Mouse (Mus musculus) midbrain, embryonic 13.5 days (tissue): ENCODE data around the gene AI837181. TPM values are rescaled to one million over a fixed set of nuclear protein-coding genes. Genes with fewer than 3 reads are reported as not detected.
A peak's percentile ranks its signal among the peaks of the same experiment; 100 is the strongest.
"Not testable (repeated sequence)": the region's sequence is repeated elsewhere in the genome, so short reads cannot be mapped to it uniquely, and the experiment has no call there.

ENCODE experiments used
- ATAC-seq: fragments of 200-750 bp; cut with Nextera tagmentation; 2 replicates; pipeline ENCODE4 v1.8.0; 2017; ENCODE audit warnings: mild to moderate bottlenecking, moderate TSS enrichment, moderate library complexity
- H3K27ac ChIP-seq: fragments of 300-500 bp; sonication (generic); 2 replicates; pipeline ENCODE4 v1.5.1; 2015; ENCODE audit warnings: inconsistent platforms, mild to moderate bottlenecking, moderate library complexity
- H3K27me3 ChIP-seq: fragments of 300-500 bp; sonication (generic); 2 replicates; pipeline ENCODE4 v1.6.1; 2015; ENCODE audit warnings: mild to moderate bottlenecking, inconsistent platforms
- H3K36me3 ChIP-seq: fragments of 300-500 bp; sonication (generic); 2 replicates; pipeline ENCODE4 v1.6.1; 2015; ENCODE audit warnings: mild to moderate bottlenecking, inconsistent platforms
- H3K4me1 ChIP-seq: fragments of 300-500 bp; sonication (generic); replicated peaks from 2 replicates; pipeline ENCODE4 v1.6.1; 2015; ENCODE audit warnings: inconsistent platforms
- H3K4me2 ChIP-seq: fragments of 300-500 bp; sonication (generic); replicated peaks from 2 replicates; pipeline ENCODE4 v1.6.1; 2015; ENCODE audit warnings: moderate library complexity, mild to moderate bottlenecking, inconsistent platforms
- H3K4me3 ChIP-seq: fragments of 300-500 bp; sonication (generic); replicated peaks from 2 replicates; pipeline ENCODE4 v1.5.1; 2015; ENCODE audit warnings: mild to moderate bottlenecking, inconsistent platforms
- H3K9ac ChIP-seq: fragments of 300-500 bp; sonication (generic); replicated peaks from 2 replicates; pipeline ENCODE4 v1.6.1; 2015; ENCODE audit warnings: mild to moderate bottlenecking, inconsistent platforms
- H3K9me3 ChIP-seq: fragments of 300-500 bp; sonication (generic); 2 replicates; pipeline ENCODE4 v1.6.1; 2016; ENCODE audit warnings: mild to moderate bottlenecking, inconsistent platforms
- WGBS: fragments of 180-500 bp; shearing (Covaris S2); methylation state at CpG from one replicate; pipeline ENCODE4 v1.1.7; 2015; 5-methylcytosine and 5-hydroxymethylcytosine counted together
- polyA plus RNA-seq: library from polyadenylated mRNA; unstranded; fragments of >200 nt; fragmentation: Nextera tagmentation; extraction: Ambion mirVana; gene quantifications from 2 replicates; pipeline ENCODE4 v1.2.1, GENCODE M21; 2015

Gene AI837181
- polyA plus RNA-seq, 1 experiment from 2014 or later, result 60.3 TPM

DNA sequence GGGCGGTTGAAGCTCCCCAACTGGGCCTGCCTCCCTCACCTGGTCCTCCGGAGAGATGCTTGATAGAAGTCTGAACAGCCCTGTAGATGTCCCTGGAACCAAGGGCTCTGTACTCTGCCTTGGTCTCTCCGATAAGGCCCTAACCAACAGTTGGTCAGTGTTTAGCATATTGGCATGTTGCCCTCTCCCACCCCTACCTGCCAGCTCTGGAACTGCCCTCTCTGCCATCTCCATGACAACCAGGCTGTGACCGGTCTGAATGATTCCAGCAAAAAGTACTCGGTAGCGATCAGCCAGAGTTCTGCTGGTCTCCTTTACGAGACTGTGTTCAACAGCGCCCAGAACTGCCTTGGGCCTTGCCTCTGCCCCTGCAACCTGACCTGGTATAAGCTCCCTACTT, 22.7 kb upstream of the AI837181 start, which contains the start of gene Tsga10ip:
Gene Tsga10ip, minus strand, starts transcription at position 234 of the 400 bp plus-strand sequence.
- WGBS, result 77% methylated on average over 8 of the region's 8 CpGs
- Histone ChIP-seq H3K27me3 (no peaks in the 10 kb centered on the region), H3K9me3 (no peaks in the 10 kb centered on the region), H3K4me1 (peaks cover 10% of the 10 kb centered on the region), H3K9ac (no peak within 1 kb of the TSS), H3K4me3 (no peak within 1 kb of the TSS), H3K27ac (no peak within 1 kb of the TSS), H3K4me2 (no peak within 1 kb of the TSS), H3K36me3 (no peaks in the 10 kb centered on the region)
- no peak for ATAC-seq

DNA sequence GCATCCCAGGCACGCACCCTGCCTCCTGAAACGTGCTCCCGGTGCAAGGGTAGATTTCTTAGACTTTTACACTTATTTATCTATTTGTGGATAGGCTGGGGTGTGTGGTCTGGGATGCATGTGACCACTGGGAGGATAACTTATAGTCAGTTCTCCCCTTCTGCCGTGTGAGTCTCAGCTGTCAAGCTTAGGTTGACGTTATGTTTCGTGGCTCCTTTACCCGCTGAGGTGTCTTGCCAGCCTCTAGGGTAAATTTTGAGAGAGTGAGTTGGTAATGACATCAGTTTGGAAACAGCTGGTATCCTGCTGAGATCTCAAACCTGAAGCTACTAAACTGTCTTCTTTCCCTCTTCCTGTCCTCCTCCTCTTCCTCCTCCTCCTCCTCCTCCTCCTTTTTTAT, 19.0 kb upstream of the AI837181 start:
- ATAC-seq, result no peak
- WGBS, result 31% methylated on average over 7 of the region's 7 CpGs
- H3K4me2 ChIP-seq, result peak overlapping the region; percentile 58
- H3K4me1 ChIP-seq, result peaks cover 21% of the 10 kb centered on the region
- peak overlapping the region; percentile 65 for H3K27ac ChIP-seq
- no peaks in the 10 kb centered on the region for H3K27me3 ChIP-seq
- H3K9ac ChIP-seq, result peak overlapping the region; percentile 58
- H3K36me3 ChIP-seq, result no peaks in the 10 kb centered on the region
- H3K4me3 ChIP-seq, result peak overlapping the region; percentile 38
- H3K9me3 ChIP-seq, result no peaks in the 10 kb centered on the region

DNA sequence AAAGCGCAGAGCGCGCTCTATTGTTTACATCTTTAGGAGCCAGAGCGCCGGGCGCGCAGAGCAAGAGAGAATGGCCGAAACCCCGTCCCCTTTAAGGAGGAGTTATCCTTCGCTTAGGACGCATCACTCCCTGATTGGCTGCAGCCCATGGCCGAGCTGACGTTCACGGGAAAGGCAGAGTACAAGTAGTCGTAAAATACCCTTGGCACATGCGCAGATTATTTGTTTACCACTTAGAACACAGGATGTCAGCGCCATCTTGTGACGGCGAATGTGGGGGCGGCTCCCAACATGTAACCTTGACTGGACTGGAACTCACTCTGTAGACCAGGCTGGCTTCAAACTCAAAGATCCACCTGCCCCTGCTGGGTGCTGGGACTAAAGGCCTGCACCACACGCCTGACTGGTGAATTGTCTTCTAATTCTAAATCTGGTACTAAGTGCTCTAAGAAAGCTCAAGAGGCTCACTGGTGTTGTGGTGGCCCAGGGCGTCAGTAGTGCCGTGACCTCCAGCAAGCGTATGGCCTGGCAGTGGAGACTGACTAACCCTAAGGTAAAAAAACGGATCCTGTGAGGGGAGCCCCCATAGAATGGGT, 18.3 kb upstream of the AI837181 start:
- not testable (repeated sequence) for H3K27me3 ChIP-seq, H3K36me3 ChIP-seq, H3K9me3 ChIP-seq
- peak overlapping the region; percentile 88 for H3K27ac ChIP-seq
- 21% methylated on average over 24 of the region's 25 CpGs for WGBS
- H3K4me3 ChIP-seq, result peak overlapping the region; percentile 62
- peak overlapping the region; percentile 81 for H3K4me2 ChIP-seq
- peak overlapping the region; percentile 77 for H3K9ac ChIP-seq
- H3K4me1 ChIP-seq, result peaks cover 21% of the 10 kb centered on the region
- ATAC-seq, result peak; percentile 90

DNA sequence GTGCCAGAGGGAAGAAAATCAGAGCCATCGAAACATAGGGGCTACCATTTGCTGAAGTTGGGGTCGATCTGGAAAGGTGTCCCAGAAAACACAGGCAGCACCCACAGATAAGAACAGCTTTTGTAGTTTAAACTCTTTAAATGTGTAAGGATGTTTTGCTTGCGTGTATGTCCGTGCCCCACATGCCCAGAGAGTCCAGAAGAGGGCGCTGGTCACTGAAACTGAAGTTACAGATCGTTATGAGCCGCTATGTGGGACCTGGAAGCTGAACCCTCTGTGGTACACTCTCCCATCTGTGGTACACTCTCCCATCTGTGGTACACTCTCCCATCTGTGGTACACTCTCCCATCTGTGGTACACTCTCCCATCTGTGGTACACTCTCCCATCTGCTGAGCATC, 17.8 kb upstream of the AI837181 start:
- Histone ChIP-seq H3K36me3 (no peaks in the 10 kb centered on the region), H3K9ac (peak overlapping the region; percentile 77), H3K4me3 (peak overlapping the region; percentile 62), H3K4me1 (peaks cover 21% of the 10 kb centered on the region), H3K4me2 (peak overlapping the region; percentile 81), H3K27me3 (no peaks in the 10 kb centered on the region), H3K27ac (peak overlapping the region; percentile 88), H3K9me3 (no peaks in the 10 kb centered on the region)
- ATAC-seq, result peak; percentile 41
- WGBS, result 15% methylated on average over 7 of the region's 7 CpGs

DNA sequence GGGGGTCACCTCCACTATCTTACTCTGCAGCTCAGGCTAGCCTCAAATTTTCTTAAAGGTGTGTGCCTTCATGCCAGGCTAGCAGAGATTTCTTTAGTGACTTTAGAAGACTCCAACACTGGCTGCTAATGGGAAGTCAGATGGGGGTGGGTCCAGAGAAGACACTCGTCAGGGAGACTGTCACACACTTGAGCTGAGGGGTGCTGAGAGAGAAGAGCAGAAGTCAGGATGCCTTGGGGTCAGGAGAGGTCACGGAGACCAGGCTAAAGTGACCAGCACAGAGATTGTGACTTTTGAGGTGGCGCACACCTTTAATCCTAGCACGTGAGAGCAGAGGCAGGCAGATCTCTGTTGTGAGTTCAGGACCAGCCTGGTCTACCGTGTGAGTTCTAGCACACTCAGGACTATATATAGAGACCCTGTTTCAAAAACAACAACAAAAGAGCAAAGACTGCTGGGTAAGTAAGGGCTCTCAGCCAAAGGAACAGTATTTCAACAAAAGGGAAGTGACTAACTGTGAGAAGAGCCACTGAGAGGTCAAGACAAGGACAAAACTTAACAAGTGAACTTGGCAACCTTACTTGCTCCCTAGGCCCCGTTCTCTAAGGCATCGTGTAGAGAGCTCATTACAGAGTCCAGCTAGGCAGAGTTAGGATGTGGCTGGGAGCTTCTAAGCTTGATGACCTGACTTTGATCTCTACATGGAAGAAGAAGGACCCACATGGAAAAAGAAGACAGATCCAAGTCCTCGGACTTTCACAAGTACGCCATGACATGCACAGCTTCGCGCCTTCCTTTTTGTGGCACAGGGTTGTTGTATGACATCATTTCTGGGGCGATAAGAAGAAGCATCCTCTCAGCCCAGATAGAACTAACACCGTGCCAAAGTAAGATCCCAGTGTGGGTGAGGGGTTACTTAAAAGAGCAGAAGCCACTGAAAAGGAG, 16.6 kb upstream of the AI837181 start:
- no peak for ATAC-seq
- Histone ChIP-seq H3K36me3 (no peaks in the 10 kb centered on the region), H3K4me2 (peak overlapping the region; percentile 81), H3K4me1 (peaks cover 21% of the 10 kb centered on the region), H3K27me3 (no peaks in the 10 kb centered on the region), H3K4me3 (peak overlapping the region; percentile 62; the same call in 1 of the 2 replicates), H3K9me3 (no peaks in the 10 kb centered on the region), H3K9ac (no peak overlapping the region), H3K27ac (no peak overlapping the region)
- WGBS, result 92% methylated on average over 13 of the region's 13 CpGs

GRCm38 (mm10) chr19:5409068-5409467, 15.9 kb upstream of the AI837181 start:
- no peak overlapping the region for H3K4me3 ChIP-seq
- H3K4me1 ChIP-seq, result peaks cover 21% of the 10 kb centered on the region
- H3K4me2 ChIP-seq, result no peak overlapping the region
- H3K27me3 ChIP-seq, result no peaks in the 10 kb centered on the region
- no peaks in the 10 kb centered on the region for H3K36me3 ChIP-seq
- no peaks in the 10 kb centered on the region for H3K9me3 ChIP-seq
- no peak for ATAC-seq
- no peak overlapping the region for H3K9ac ChIP-seq
- 82% methylated on average over 5 of the region's 5 CpGs for WGBS
- no peak overlapping the region for H3K27ac ChIP-seq

- H3K27me3 ChIP-seq, result no peaks in the 10 kb centered on the region
- H3K36me3 ChIP-seq, result no peaks in the 10 kb centered on the region
- WGBS, result 93% methylated on average over 5 of the region's 5 CpGs
- H3K4me1 ChIP-seq, result peaks cover 20% of the 10 kb centered on the region
- H3K4me2 ChIP-seq, result no peak overlapping the region
- no peak overlapping the region for H3K27ac ChIP-seq
- H3K9me3 ChIP-seq, result no peaks in the 10 kb centered on the region
- H3K4me3 ChIP-seq, result no peak overlapping the region
- H3K9ac ChIP-seq, result no peak overlapping the region
- ATAC-seq, result no peak
These were observed 14.3 kb upstream of the AI837181 start for GRCm38 (mm10) chr19:5410641-5411040.

- ATAC-seq, result no peak
- H3K4me2 ChIP-seq, result no peak overlapping the region
- H3K27ac ChIP-seq, result no peak overlapping the region
- peaks cover 14% of the 10 kb centered on the region for H3K4me1 ChIP-seq
- H3K36me3 ChIP-seq, result no peaks in the 10 kb centered on the region
- WGBS, result 68% methylated on average over 5 of the region's 5 CpGs
- H3K27me3 ChIP-seq, result no peaks in the 10 kb centered on the region
- no peak overlapping the region for H3K9ac ChIP-seq
- H3K4me3 ChIP-seq, result no peak overlapping the region
- no peaks in the 10 kb centered on the region for H3K9me3 ChIP-seq
These were observed 13.0 kb upstream of the AI837181 start for GRCm38 (mm10) chr19:5411961-5412360.

DNA sequence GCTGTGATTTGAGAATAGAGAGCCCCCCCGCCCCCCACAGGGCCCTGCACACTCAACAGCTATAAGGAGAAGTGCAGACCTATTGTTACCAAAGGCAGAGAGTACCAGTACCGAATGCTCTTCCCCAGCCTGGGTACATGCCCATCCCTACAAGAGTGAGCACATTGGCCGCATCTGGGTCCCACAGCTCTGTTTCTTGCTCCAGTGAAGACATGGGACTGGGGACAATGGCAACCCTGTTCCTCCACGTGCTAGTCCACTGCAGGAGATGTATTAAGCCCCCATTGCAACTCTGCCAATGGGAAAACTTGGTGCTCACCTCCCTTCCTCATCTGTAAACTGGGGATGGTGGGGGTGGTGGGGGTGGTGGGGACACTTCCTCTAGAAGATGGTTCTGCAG, 11.1 kb upstream of the AI837181 start:
- no peak for ATAC-seq
- no peak overlapping the region for H3K9ac ChIP-seq
- no peaks in the 10 kb centered on the region for H3K27me3 ChIP-seq
- H3K36me3 ChIP-seq, result 0 out of 2 replicates have a peak, but pooled peaks cover 4% of the 10 kb centered on the region
- no peak overlapping the region for H3K4me2 ChIP-seq
- H3K4me3 ChIP-seq, result no peak overlapping the region
- no peaks in the 10 kb centered on the region for H3K4me1 ChIP-seq
- no peaks in the 10 kb centered on the region for H3K9me3 ChIP-seq
- WGBS, result 80% methylated on average over 4 of the region's 4 CpGs
- no peak overlapping the region for H3K27ac ChIP-seq

GRCm38 (mm10) chr19:5414534-5414957, 10.4 kb upstream of the AI837181 start:
- Histone ChIP-seq H3K9me3 (no peaks in the 10 kb centered on the region), H3K4me2 (no peak overlapping the region), H3K9ac (no peak overlapping the region), H3K27me3 (no peaks in the 10 kb centered on the region), H3K4me3 (no peak overlapping the region), H3K4me1 (no peaks in the 10 kb centered on the region), H3K36me3 (peaks cover 7% of the 10 kb centered on the region; the same call in 1 of the 2 replicates), H3K27ac (no peak overlapping the region)
- 61% methylated on average over 2 of the region's 2 CpGs for WGBS
- ATAC-seq, result no peak

DNA sequence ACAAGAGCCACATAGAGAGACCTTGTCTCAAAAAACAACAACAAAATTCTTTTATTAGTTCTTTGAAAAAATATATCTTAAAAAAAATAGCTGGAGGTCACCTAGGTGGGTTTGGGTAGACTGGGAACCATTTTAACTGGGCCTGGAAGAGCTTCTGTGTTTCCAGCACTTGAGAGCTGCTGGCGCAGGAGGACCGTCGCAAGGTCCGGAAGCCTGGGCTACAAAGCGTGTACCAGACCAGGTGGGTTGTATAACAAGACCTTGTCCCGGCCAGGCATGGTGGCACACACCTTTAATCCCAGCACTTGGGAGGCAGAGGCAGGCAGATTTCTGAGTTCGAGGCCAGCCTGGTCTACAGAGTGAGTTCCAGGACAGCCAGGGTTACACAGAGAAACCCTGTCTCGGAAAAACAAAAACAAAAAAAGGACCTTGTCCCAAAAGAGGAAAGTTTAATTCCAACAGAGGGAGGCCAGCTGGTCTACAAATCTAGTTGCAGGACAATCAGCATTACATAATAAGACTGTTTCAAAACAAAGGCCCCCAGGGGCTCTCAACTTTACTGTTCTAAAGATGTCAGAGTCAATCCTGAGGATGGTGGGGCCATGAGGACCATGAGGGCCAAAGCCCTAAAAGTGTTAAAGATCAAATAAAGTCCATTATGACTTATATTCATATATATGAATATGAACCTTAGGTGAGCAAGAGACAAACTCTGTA, 6.0 kb upstream of the AI837181 start:
- Histone ChIP-seq H3K9me3 (no peaks in the 10 kb centered on the region), H3K4me2 (no peak overlapping the region), H3K27ac (no peak overlapping the region), H3K9ac (no peak overlapping the region), H3K4me1 (peaks cover 20% of the 10 kb centered on the region), H3K4me3 (no peak overlapping the region), H3K27me3 (no peaks in the 10 kb centered on the region), H3K36me3 (peaks cover 38% of the 10 kb centered on the region)
- 91% methylated on average over 8 of the region's 8 CpGs for WGBS
- ATAC-seq, result no peak

DNA sequence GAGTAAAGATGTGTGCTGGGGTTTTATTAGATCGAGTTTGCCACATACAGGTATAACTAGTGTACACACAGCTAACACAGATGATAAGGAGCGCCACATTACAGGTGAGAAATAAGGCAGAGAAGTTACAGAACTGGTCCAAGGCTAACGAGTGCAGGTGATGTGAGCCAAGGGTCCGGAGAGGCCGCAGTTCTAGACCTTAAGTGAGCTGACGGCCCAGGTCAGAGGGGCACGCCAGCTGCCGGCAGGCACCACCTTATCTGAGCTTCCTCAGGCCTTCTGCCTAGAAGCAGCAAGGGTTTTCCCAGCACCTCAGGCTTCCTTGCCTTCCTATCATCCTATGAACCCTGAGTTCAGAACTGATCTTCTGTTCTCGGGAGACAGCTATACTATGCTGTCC, 5.3 kb upstream of the AI837181 start:
- H3K4me2 ChIP-seq, result no peak overlapping the region
- H3K27ac ChIP-seq, result no peak overlapping the region
- H3K4me3 ChIP-seq, result no peak overlapping the region
- H3K9me3 ChIP-seq, result no peaks in the 10 kb centered on the region
- peaks cover 23% of the 10 kb centered on the region for H3K4me1 ChIP-seq
- H3K36me3 ChIP-seq, result peaks cover 38% of the 10 kb centered on the region
- no peaks in the 10 kb centered on the region for H3K27me3 ChIP-seq
- H3K9ac ChIP-seq, result no peak overlapping the region
- WGBS, result 88% methylated on average over 9 of the region's 9 CpGs
- no peak for ATAC-seq
